Mouse (Mus musculus) inflammation-experienced regulatory T-cells (primary cell): ENCODE results near the gene Olfr1135. TPM values are rescaled to one million over a fixed set of nuclear protein-coding genes. Genes with fewer than 3 reads are reported as not detected.

Source experiments
- polyA plus RNA-seq, 2 experiments: library from polyadenylated mRNA; unstranded; fragments of 100-300 nt; shearing (Covaris generic); gene quantifications; one replicate each; pipeline ENCODE4 v1.2.1; 2017

Gene Olfr1135
- not detected for polyA plus RNA-seq

GRCm38 (mm10) chr2:87673564-87673963, at the start of gene Olfr1135:
Olfr1135 (minus strand) TSS chr2:87673664.

GRCm38 (mm10) chr2:87713079-87713478, 39.6 kb upstream of the Olfr1135 start, which contains the start of gene Olfr1137:
Olfr1137 (minus strand) TSS chr2:87713179.

GRCm38 (mm10) chr2:87693847-87694246, 20.4 kb upstream of the Olfr1135 start, which contains the start of gene Olfr1136:
Olfr1136 (minus strand) TSS chr2:87693947.

GRCm38 (mm10) chr2:87658360-87658759, 15.1 kb downstream of the Olfr1135 start, which contains the start of gene Olfr1134:
Olfr1134 (minus strand) TSS chr2:87658460.

GRCm38 (mm10) chr2:87647274-87647673, 26.2 kb downstream of the Olfr1135 start, which contains the start of gene Olfr1133:
Olfr1133 (minus strand) TSS chr2:87647374.

GRCm38 (mm10) chr2:87637435-87637834, 36.0 kb downstream of the Olfr1135 start, which contains the start of gene Olfr1132:
Olfr1132 (minus strand) TSS chr2:87637535.

GRCm38 (mm10) chr2:87626804-87627203, 46.7 kb downstream of the Olfr1135 start, which contains the start of gene Olfr1131:
Olfr1131 (plus strand) TSS chr2:87627104.

Other genes with a start within 250 kb of the Olfr1135 start
- gene Olfr1124, start 243.4 kb downstream of the Olfr1135 start, polyA plus RNA-seq, result under 1 TPM; 0.31 to 0.48 TPM
- not detected for gene Olfr1126, start 219.7 kb downstream of the Olfr1135 start, polyA plus RNA-seq
- under 1 TPM in 1 of 2 experiments, not detected in 1; 0.72 TPM for gene Pramel7, start 176.6 kb downstream of the Olfr1135 start, polyA plus RNA-seq
- under 1 TPM in 1 of 2 experiments, not detected in 1; 0.24 TPM for gene Pramel6, start 167.1 kb downstream of the Olfr1135 start, polyA plus RNA-seq
- gene Olfr153, start 141.9 kb downstream of the Olfr1135 start, polyA plus RNA-seq, result not detected
- gene Olfr1128, start 128.1 kb downstream of the Olfr1135 start, polyA plus RNA-seq, result 1 to 10 TPM in 1 of 2 experiments, not detected in 1; 1.3 TPM
- not detected for gene Olfr1129, start 99.8 kb downstream of the Olfr1135 start, polyA plus RNA-seq
- gene Olfr1130, start 67.5 kb downstream of the Olfr1135 start, polyA plus RNA-seq, result not detected
- not detected for gene Olfr1131, start 46.6 kb downstream of the Olfr1135 start, polyA plus RNA-seq
- not detected for gene Olfr1132, start 36.1 kb downstream of the Olfr1135 start, polyA plus RNA-seq
- gene Olfr1133, start 26.3 kb downstream of the Olfr1135 start, polyA plus RNA-seq, result not detected
- gene Olfr1134, start 15.2 kb downstream of the Olfr1135 start, polyA plus RNA-seq, result under 1 TPM; 0.19 to 0.22 TPM
- not detected for gene Olfr1136, start 20.3 kb upstream of the Olfr1135 start, polyA plus RNA-seq
- gene Olfr1137, start 39.5 kb upstream of the Olfr1135 start, polyA plus RNA-seq, result not detected
- gene Olfr1138, start 66.3 kb upstream of the Olfr1135 start, polyA plus RNA-seq, result under 1 TPM in 1 of 2 experiments, not detected in 1; 0.40 TPM
- not detected for gene Olfr1140, start 70.1 kb upstream of the Olfr1135 start, polyA plus RNA-seq
- not detected for gene Olfr1141, start 80.3 kb upstream of the Olfr1135 start, polyA plus RNA-seq
- gene Olfr152, start 105.8 kb upstream of the Olfr1135 start, polyA plus RNA-seq, result under 1 TPM in 1 of 2 experiments, not detected in 1; 0.13 TPM
- gene Olfr1143, start 126.9 kb upstream of the Olfr1135 start, polyA plus RNA-seq, result under 1 TPM in 1 of 2 experiments, not detected in 1; 0.71 TPM
- gene Olfr1145, start 136.2 kb upstream of the Olfr1135 start, polyA plus RNA-seq, result not detected
- under 1 TPM in 1 of 2 experiments, not detected in 1; 0.81 TPM for gene Olfr1148, start 156.9 kb upstream of the Olfr1135 start, polyA plus RNA-seq
- not detected for gene Olfr1150-ps1, start 170.3 kb upstream of the Olfr1135 start, polyA plus RNA-seq
- under 1 TPM; 0.20 to 0.82 TPM for gene Olfr1151, start 182.2 kb upstream of the Olfr1135 start, polyA plus RNA-seq
- gene Olfr1152, start 192.8 kb upstream of the Olfr1135 start, polyA plus RNA-seq, result under 1 TPM; 0.08 to 0.44 TPM
- not detected for gene Olfr1153, start 221.3 kb upstream of the Olfr1135 start, polyA plus RNA-seq
- not detected for gene Olfr1154, start 231.5 kb upstream of the Olfr1135 start, polyA plus RNA-seq